Comparison of ENCODE assay signal across 15 mouse cellular contexts in the genomic region with DNA sequence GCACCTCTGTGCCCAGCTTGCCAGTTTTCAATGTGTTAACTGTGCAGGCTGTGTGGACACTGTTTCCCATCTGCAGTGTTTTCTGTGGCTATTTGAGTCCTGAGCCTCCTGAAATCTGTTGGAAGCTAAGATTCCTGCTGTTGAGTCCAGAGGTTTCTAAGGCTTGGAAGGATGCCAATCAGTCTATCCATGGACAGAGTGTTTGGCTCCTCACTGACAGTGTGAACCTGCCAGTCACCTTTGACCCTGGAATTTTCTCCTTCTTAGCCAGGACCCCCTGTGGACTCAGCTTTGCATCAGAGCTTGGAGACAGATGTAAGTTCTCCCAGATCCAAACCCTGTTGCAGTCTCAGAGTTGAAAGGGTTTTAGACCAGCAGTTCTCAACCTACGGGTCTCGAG.
"Had no signal": no experiment of that assay in that cellular context is flagged by ENCODE, and none has a peak within 500 bp of the region (broad histone marks: within the 10 kb centered on the region; RNA-seq: fewer than 3 reads in every experiment).

No protein-coding gene starts in this region.

- H3K36me3 ChIP-seq: limb, embryonic 12.5 days; lung, embryonic 15.5 days; stomach, embryonic 15.5 days had no signal

- H3K4me3 ChIP-seq: limb, embryonic 12.5 days; lung, embryonic 15.5 days; megakaryocyte, embryonic 14.5 days; stomach, embryonic 15.5 days had no signal

- H3K4me2 ChIP-seq: limb, embryonic 12.5 days; lung, embryonic 15.5 days; midbrain, embryonic 11.5 days; stomach, embryonic 15.5 days had no signal

- DNase-seq: liver; liver, postnatal 0 days; lung, postnatal 14 days; right cerebral cortex, postnatal 14 days; thymus, postnatal 36 days had no signal

- H3K9me3 ChIP-seq: limb, embryonic 12.5 days; lung, embryonic 15.5 days; stomach, embryonic 15.5 days had no signal

- ATAC-seq: hindbrain, embryonic 16.5 days; inflammation-experienced regulatory T-cells, adult 6 months; intestine, postnatal 0 days; liver, postnatal 0 days; midbrain, embryonic 16.5 days had no signal

- H3K27ac ChIP-seq: limb, embryonic 12.5 days; lung, embryonic 15.5 days; macrophage; stomach, embryonic 15.5 days had no signal

- H3K9ac ChIP-seq: limb, embryonic 12.5 days; liver, postnatal 0 days; lung, embryonic 15.5 days; stomach, embryonic 15.5 days had no signal

- H3K27me3 ChIP-seq: lung, embryonic 15.5 days; stomach, embryonic 15.5 days had no signal
